Mouse (Mus musculus) heart, embryonic 11.5 days (tissue): ENCODE data around the gene Creb3. TPM values are rescaled to one million over a fixed set of nuclear protein-coding genes. Genes with fewer than 3 reads are reported as not detected.

ENCODE experiments used
- ATAC-seq: fragments of 200-750 bp; cut with Nextera tagmentation; replicated peaks from 2 replicates; pipeline ENCODE4 v1.8.0; 2017; ENCODE audit warnings: moderate library complexity; ENCODE audit not compliant: insufficient number of reproducible peaks, low FRiP score, low TSS enrichment
- H3K27ac ChIP-seq: fragments of 300-500 bp; sonication (generic); 2 replicates; pipeline ENCODE4 v1.5.1; 2014; ENCODE audit warnings: mild to moderate bottlenecking, low read depth, low read length
- H3K27me3 ChIP-seq: fragments of 300-500 bp; sonication (generic); 2 replicates; pipeline ENCODE4 v1.6.1; 2014; ENCODE audit warnings: mild to moderate bottlenecking, low read length, mixed read lengths; ENCODE audit not compliant: control insufficient read depth, insufficient read depth
- H3K36me3 ChIP-seq: fragments of 300-500 bp; sonication (generic); 2 replicates; pipeline ENCODE4 v1.6.1; 2014; ENCODE audit warnings: mild to moderate bottlenecking, low read length, moderate library complexity, mixed read lengths; ENCODE audit not compliant: control insufficient read depth, insufficient read depth
- H3K4me1 ChIP-seq: fragments of 300-500 bp; sonication (generic); 2 replicates; pipeline ENCODE4 v1.6.1; 2014; ENCODE audit warnings: low read length; ENCODE audit not compliant: control insufficient read depth, insufficient read depth
- H3K4me2 ChIP-seq: fragments of 300-500 bp; sonication (generic); 2 replicates; pipeline ENCODE4 v1.6.1; 2014; ENCODE audit warnings: mild to moderate bottlenecking, moderate library complexity
- H3K4me3 ChIP-seq: fragments of 300-500 bp; sonication (generic); 2 replicates; pipeline ENCODE4 v1.5.1; 2014; ENCODE audit warnings: low read depth, low read length
- H3K9ac ChIP-seq: fragments of 300-500 bp; sonication (generic); 2 replicates; pipeline ENCODE4 v1.6.1; 2014; ENCODE audit warnings: mild to moderate bottlenecking, low read depth, low read length, moderate library complexity
- H3K9me3 ChIP-seq: fragments of 300-500 bp; sonication (generic); replicated peaks from 2 replicates; pipeline ENCODE4 v1.6.1; 2016; ENCODE audit warnings: low read length; ENCODE audit not compliant: control insufficient read depth
- WGBS: fragments of 180-500 bp; shearing (Covaris S2); extraction: QIAGEN DNeasy Blood & Tissue Kit; methylation state at CpG from one replicate; pipeline ENCODE4 v1.1.7; 2014; ENCODE audit not compliant: insufficient replicate concordance; 5-methylcytosine and 5-hydroxymethylcytosine counted together
- polyA plus RNA-seq: library from polyadenylated mRNA; unstranded; fragments of >200 nt; fragmentation: Nextera tagmentation; extraction: Ambion mirVana; gene quantifications from 2 replicates; pipeline ENCODE4 v1.2.1, GENCODE M21; 2014

Gene Creb3
- polyA plus RNA-seq, 1 experiment from 2014 or later = 59.7 TPM

DNA sequence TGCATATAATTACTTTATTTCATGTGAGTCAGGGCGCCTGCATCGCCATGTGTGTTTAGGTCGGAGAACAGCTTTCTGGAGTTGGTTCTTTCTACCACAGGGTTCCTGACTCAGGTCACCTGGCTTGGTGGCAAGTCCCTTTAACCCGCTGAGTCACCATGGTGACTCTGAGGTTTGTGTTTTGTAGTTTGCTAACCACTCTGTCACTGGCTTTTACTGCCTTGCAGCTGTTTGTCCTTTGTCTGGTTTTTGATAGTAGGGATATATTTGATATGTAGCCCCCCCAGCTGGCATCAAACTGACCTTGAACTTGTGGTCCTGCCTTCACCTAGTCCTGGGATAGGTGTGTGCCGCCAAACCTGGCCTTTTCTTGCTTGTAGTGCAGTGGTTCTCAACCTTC lies 20.1 kb downstream of the Creb3 start:
- WGBS = 92% methylated on average over 5 of the region's 5 CpGs
- Histone ChIP-seq H3K36me3 (peaks cover 14% of the 10 kb centered on the region), H3K4me3 (no peak overlapping the region), H3K27me3 (no peaks in the 10 kb centered on the region), H3K4me1 (peaks cover 11% of the 10 kb centered on the region), H3K9me3 (no peaks in the 10 kb centered on the region), H3K27ac (no peak overlapping the region), H3K9ac (no peak overlapping the region), H3K4me2 (no peak overlapping the region)
- ATAC-seq = no peak

DNA sequence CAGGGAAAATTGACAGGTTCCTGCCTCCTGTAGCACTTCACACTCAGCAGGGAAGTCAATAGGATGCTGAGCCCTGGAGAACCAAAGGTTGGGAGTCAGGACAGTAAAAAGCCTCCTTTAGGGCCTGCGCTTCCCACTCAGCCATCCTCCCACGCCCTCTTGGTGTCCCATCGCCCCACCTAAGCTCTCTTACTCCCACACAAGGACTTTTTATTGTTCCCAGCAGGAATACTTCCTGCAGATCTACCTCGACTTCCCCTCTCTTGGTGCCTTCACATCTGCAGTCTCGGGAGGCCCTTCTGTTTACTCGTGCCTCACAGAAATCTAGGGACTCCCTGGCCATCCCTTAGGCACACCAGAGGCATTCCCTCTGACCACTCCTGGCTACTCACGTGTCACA lies 21.3 kb downstream of the Creb3 start:
- Histone ChIP-seq H3K4me1 (peaks cover 11% of the 10 kb centered on the region), H3K27me3 (no peaks in the 10 kb centered on the region), H3K27ac (no peak overlapping the region), H3K9me3 (no peaks in the 10 kb centered on the region), H3K4me3 (no peak overlapping the region), H3K36me3 (peaks cover 14% of the 10 kb centered on the region), H3K9ac (no peak overlapping the region), H3K4me2 (no peak overlapping the region)
- WGBS = 55% methylated on average over 7 of the region's 7 CpGs
- ATAC-seq = no peak

GRCm38 (mm10) chr4:43584444-43585416 lies 22.6 kb downstream of the Creb3 start, which contains the start of gene Msmp:
Gene Msmp (minus strand): TSS chr4:43584494.
- Histone ChIP-seq H3K9me3 (no peaks in the 10 kb centered on the region), H3K27ac (no peak within 1 kb of the TSS), H3K9ac (no peak within 1 kb of the TSS), H3K36me3 (peaks cover 14% of the 10 kb centered on the region), H3K4me3 (no peak within 1 kb of the TSS), H3K27me3 (no peaks in the 10 kb centered on the region), H3K4me2 (no peak within 1 kb of the TSS), H3K4me1 (peaks cover 6% of the 10 kb centered on the region)
- WGBS = 55% methylated on average over 12 of the region's 12 CpGs
- ATAC-seq = no peak

DNA sequence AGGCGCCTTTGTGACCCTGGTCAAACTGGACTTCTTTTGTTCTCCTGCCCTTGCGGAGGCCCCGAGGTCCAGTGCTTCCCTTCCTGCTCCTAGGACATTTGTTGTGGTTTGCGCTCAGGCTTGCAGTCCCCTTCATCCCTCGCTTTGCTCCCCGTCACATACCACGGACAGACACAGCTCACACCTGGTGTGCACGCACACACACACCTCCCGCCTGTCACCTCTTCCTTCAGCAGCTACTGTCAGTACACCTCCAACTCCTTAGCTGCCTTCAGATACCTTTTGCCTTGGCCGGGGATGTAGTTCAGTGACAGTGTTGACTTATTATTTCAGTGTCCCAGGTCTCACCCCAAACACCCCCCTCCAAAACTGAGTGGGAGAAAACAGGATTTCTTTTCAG lies 23.6 kb downstream of the Creb3 start:
- no peak overlapping the region for H3K4me2 ChIP-seq
- peaks cover 5% of the 10 kb centered on the region for H3K4me1 ChIP-seq
- no peak overlapping the region for H3K4me3 ChIP-seq
- WGBS = 43% methylated on average over 10 of the region's 10 CpGs
- H3K9me3 ChIP-seq = no peaks in the 10 kb centered on the region
- no peaks in the 10 kb centered on the region for H3K27me3 ChIP-seq
- peaks cover 14% of the 10 kb centered on the region for H3K36me3 ChIP-seq
- no peak overlapping the region for H3K27ac ChIP-seq
- no peak overlapping the region for H3K9ac ChIP-seq
- no peak for ATAC-seq

DNA sequence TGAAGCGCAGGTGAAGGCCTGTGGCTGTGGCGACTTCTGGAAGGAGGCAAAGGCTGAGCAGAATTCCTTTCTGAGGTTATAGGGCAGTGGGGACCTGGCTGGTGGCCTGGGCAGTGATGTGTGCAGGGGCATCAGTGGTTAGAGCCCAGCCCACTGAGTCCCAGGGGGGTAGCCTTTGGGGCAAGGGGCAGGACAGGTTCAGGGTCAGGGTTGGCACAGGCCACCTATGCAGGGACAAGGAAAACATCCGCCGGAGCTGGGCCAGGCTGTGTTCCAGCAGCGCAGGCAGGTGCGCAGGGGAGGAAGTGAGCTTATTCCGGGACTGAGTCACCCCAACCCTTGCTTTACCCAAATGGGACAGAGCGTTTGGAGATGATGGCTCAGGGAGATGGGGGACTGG lies 24.3 kb downstream of the Creb3 start:
- Histone ChIP-seq H3K4me1 (peaks cover 5% of the 10 kb centered on the region), H3K9ac (0 out of 2 replicates have a peak overlapping the region, but pooled peaks have one; percentile 6), H3K27me3 (no peaks in the 10 kb centered on the region), H3K36me3 (peaks cover 12% of the 10 kb centered on the region), H3K4me2 (no peak overlapping the region), H3K27ac (no peak overlapping the region), H3K9me3 (no peaks in the 10 kb centered on the region), H3K4me3 (no peak overlapping the region)
- no peak for ATAC-seq
- WGBS = 66% methylated on average over 8 of the region's 8 CpGs

DNA sequence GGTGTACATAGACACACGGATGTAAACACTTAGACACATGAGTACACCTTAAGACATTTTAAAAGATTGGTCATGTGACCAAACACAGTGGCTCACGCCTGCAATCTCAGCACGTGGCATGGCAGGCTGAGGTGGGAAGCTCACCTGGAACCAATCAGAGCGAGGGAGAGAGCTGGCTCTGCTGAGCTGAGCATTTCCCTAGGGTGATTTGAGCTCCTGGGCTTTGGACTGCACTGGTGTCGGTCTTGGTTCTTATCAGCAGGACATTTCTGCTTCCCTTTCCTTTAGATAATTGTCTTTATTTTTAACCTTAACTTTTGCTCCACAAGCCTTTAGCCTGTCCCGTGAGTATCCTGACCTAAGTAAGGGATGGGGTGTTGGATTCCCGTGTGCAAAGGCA lies 25.5 kb downstream of the Creb3 start:
- H3K36me3 ChIP-seq = 0 out of 2 replicates have a peak, but pooled peaks cover 7% of the 10 kb centered on the region
- H3K27me3 ChIP-seq = no peaks in the 10 kb centered on the region
- no peak overlapping the region for H3K9ac ChIP-seq
- no peak overlapping the region for H3K4me2 ChIP-seq
- H3K9me3 ChIP-seq = no peaks in the 10 kb centered on the region
- H3K4me3 ChIP-seq = no peak overlapping the region
- no peak overlapping the region for H3K27ac ChIP-seq
- 35% methylated on average over 7 of the region's 7 CpGs for WGBS
- H3K4me1 ChIP-seq = peaks cover 5% of the 10 kb centered on the region
- no peak for ATAC-seq

GRCm38 (mm10) chr4:43591543-43591942 lies 29.4 kb downstream of the Creb3 start:
- Histone ChIP-seq H3K27ac (no peak overlapping the region), H3K4me3 (no peak overlapping the region), H3K36me3 (no peaks in the 10 kb centered on the region), H3K4me2 (no peak overlapping the region), H3K27me3 (no peaks in the 10 kb centered on the region), H3K9ac (no peak overlapping the region), H3K9me3 (no peaks in the 10 kb centered on the region), H3K4me1 (peaks cover 2% of the 10 kb centered on the region; the same call in 1 of the 2 replicates)
- WGBS = 63% methylated on average over 5 of the region's 5 CpGs
- no peak for ATAC-seq

GRCm38 (mm10) chr4:43591961-43592360 lies 29.8 kb downstream of the Creb3 start:
- no peak overlapping the region for H3K4me2 ChIP-seq
- H3K4me3 ChIP-seq = no peak overlapping the region
- no peaks in the 10 kb centered on the region for H3K27me3 ChIP-seq
- no peak overlapping the region for H3K27ac ChIP-seq
- H3K9ac ChIP-seq = no peak overlapping the region
- WGBS = 66% methylated on average over 3 of the region's 3 CpGs
- H3K4me1 ChIP-seq = peaks cover 2% of the 10 kb centered on the region; the same call in 1 of the 2 replicates
- H3K36me3 ChIP-seq = no peaks in the 10 kb centered on the region
- no peaks in the 10 kb centered on the region for H3K9me3 ChIP-seq
- no peak for ATAC-seq
